Mouse (Mus musculus): ENCODE data around the gene Mbd6.

- TF ChIP-seq GATA1 (IDR thresholded peaks at IDR 0.05; ENCODE audit: low read length) = no peak
- TF ChIP-seq TAL1 (IDR thresholded peaks at IDR 0.05; ENCODE audit: low read length) = no peak
Observed at GRCm38 (mm10) chr10:127336952-127337351, 48.1 kb upstream of the Mbd6 start.

All from erythroblast, embryonic 14.5 days (primary cell).